Mouse (Mus musculus) urinary bladder, postnatal 36 days (tissue): ENCODE results near the gene 1700001C19Rik.

Experiments
- DNase-seq, 2 experiments: peaks; one replicate each; pipeline ENCODE4 v3.0.0; 2022; ENCODE audit warnings: low spot score in 2 of 2, mixed read lengths in 1 of 2

The 1700001C19Rik gene

GRCm38 (mm10) chr17:47462209-47462608, 25.0 kb upstream of the 1700001C19Rik start:
- DNase-seq, result no peak

GRCm38 (mm10) chr17:47461688-47462087, 24.5 kb upstream of the 1700001C19Rik start:
- DNase-seq, result no peak

GRCm38 (mm10) chr17:47459341-47459919, 22.3 kb upstream of the 1700001C19Rik start:
- DNase-seq, result no peak

- no peak for DNase-seq
These were observed 21.8 kb upstream of the 1700001C19Rik start for GRCm38 (mm10) chr17:47458936-47459335.

GRCm38 (mm10) chr17:47458310-47458709, 21.1 kb upstream of the 1700001C19Rik start:
- DNase-seq, result no peak

- no peak for DNase-seq
These were observed 17.5 kb upstream of the 1700001C19Rik start for GRCm38 (mm10) chr17:47454675-47455074.

GRCm38 (mm10) chr17:47452886-47453285, 15.7 kb upstream of the 1700001C19Rik start:
- no peak for DNase-seq

GRCm38 (mm10) chr17:47450880-47451565, 13.8 kb upstream of the 1700001C19Rik start:
- peak; percentile 70 to 78 for DNase-seq

- DNase-seq, result no peak
These were observed 13.1 kb upstream of the 1700001C19Rik start for GRCm38 (mm10) chr17:47450239-47450638.

- DNase-seq, result no peak
These were observed 12.3 kb upstream of the 1700001C19Rik start for GRCm38 (mm10) chr17:47449432-47449831.

GRCm38 (mm10) chr17:47448523-47449372, 11.6 kb upstream of the 1700001C19Rik start:
- DNase-seq, result no peak

- DNase-seq, result no peak
These were observed 9.4 kb upstream of the 1700001C19Rik start for GRCm38 (mm10) chr17:47446561-47446960.

GRCm38 (mm10) chr17:47446025-47446424, 8.8 kb upstream of the 1700001C19Rik start:
- no peak for DNase-seq

GRCm38 (mm10) chr17:47445518-47445917, 8.3 kb upstream of the 1700001C19Rik start:
- DNase-seq, result no peak

- no peak for DNase-seq
These were observed 6.9 kb upstream of the 1700001C19Rik start for GRCm38 (mm10) chr17:47444113-47444512.

GRCm38 (mm10) chr17:47442271-47442670, 5.1 kb upstream of the 1700001C19Rik start:
- no peak for DNase-seq

- DNase-seq, result no peak
These were observed 4.3 kb upstream of the 1700001C19Rik start for GRCm38 (mm10) chr17:47441296-47442051.

- DNase-seq, result no peak
These were observed 3.2 kb upstream of the 1700001C19Rik start for GRCm38 (mm10) chr17:47440359-47440890.

- DNase-seq, result peak in 1 of 2 experiments; percentile 26
These were observed 2.3 kb upstream of the 1700001C19Rik start for GRCm38 (mm10) chr17:47439396-47440028.

GRCm38 (mm10) chr17:47438611-47439010, 1.4 kb upstream of the 1700001C19Rik start:
- peak in 1 of 2 experiments; percentile 28 for DNase-seq
